Mouse (Mus musculus): ENCODE data around the gene Samd1. TPM values are rescaled to one million over a fixed set of nuclear protein-coding genes. Genes with fewer than 3 reads are reported as not detected.
A peak's percentile ranks its signal among the peaks of the same experiment; 100 is the strongest.

Gene Samd1
- polyA plus RNA-seq, 1 experiment from 2014 or later = 5.4 TPM

DNA sequence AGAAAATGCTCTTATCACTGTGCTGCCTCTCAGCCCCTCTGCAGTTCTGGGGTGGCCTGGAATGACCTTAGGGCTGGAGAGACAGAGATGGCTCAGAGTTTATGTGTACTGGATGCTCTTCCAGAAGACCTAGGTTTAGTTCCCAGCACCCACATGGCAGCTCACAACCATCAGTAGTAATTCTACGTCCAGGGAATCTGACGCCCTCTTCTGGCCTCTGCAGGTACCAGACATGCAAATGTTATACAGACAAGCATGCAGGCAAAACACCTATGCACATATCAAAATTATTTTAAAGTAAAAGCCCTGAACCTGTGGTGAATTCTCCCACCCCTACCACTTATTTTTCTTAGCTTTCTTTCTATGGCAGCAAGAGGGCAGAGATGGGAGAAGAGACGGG, 49.0 kb downstream of the Samd1 start:
- H3K27ac ChIP-seq (ENCODE audit: low read length) = no peak overlapping the region
- no peak for ATAC-seq
- peaks cover 35% of the 10 kb centered on the region for H3K27me3 ChIP-seq (ENCODE audit: control insufficient read depth, insufficient read depth, low read depth, low read length)
- H3K9ac ChIP-seq (ENCODE audit: low read depth, low read length) = no peak overlapping the region
- H3K36me3 ChIP-seq (ENCODE audit: control insufficient read depth, insufficient read depth, low read length) = no peaks in the 10 kb centered on the region
- H3K9me3 ChIP-seq (replicated peaks; ENCODE audit: control insufficient read depth, low read length, poor library complexity, severe bottlenecking) = no peaks in the 10 kb centered on the region
- peaks cover 6% of the 10 kb centered on the region; the same call in 1 of the 2 replicates for H3K4me1 ChIP-seq (ENCODE audit: control insufficient read depth, insufficient read depth, low read length)
- 80% methylated on average over 3 of the region's 3 CpGs for whole genome bisulfite sequencing
- no peak overlapping the region for H3K4me2 ChIP-seq (ENCODE audit: low read length)
- no peak overlapping the region for H3K4me3 ChIP-seq (ENCODE audit: low read depth, low read length)

GRCm38 (mm10) chr8:84048171-84048570, 50.7 kb downstream of the Samd1 start:
- H3K4me2 ChIP-seq (ENCODE audit: low read length) = no peak overlapping the region
- ATAC-seq = no peak
- no peak overlapping the region for H3K9ac ChIP-seq (ENCODE audit: low read depth, low read length)
- H3K27ac ChIP-seq (ENCODE audit: low read length) = no peak overlapping the region
- no peak overlapping the region for H3K4me3 ChIP-seq (ENCODE audit: low read depth, low read length)
- no peaks in the 10 kb centered on the region for H3K9me3 ChIP-seq (replicated peaks; ENCODE audit: control insufficient read depth, low read length, poor library complexity, severe bottlenecking)
- H3K36me3 ChIP-seq (ENCODE audit: control insufficient read depth, insufficient read depth, low read length) = no peaks in the 10 kb centered on the region
- peaks cover 3% of the 10 kb centered on the region; the same call in 1 of the 2 replicates for H3K4me1 ChIP-seq (ENCODE audit: control insufficient read depth, insufficient read depth, low read length)
- 84% methylated on average over 5 of the region's 5 CpGs for WGBS
- peaks cover 20% of the 10 kb centered on the region for H3K27me3 ChIP-seq (ENCODE audit: control insufficient read depth, insufficient read depth, low read depth, low read length)

MicroRNAs encoded within 50 kb of the gene (microRNA counts, 519-probe panel; counts per million panel counts)
- 386 counts per million, percentile 18 among the panel's probes with 10 or more counts for microRNA mmu-miR-1199

Small RNAs within 50 kb of the gene (microRNA-seq; reads per million reads assigned to microRNA genes)
- gene Mir1199 = 0.52 reads per million
- gene Mir8111 = 2.1 reads per million, percentile 6 among the genes with 10 or more reads in this experiment

Other genes starting within 250 kb of the Samd1 start
- gene Adgrl1, start 97.6 kb upstream of the Samd1 start, polyA plus RNA-seq (2015; fragmentation: Nextera tagmentation; extraction: Ambion mirVana) = 54.8 and 59.8 TPM in 2 replicates
- 0.58 and 0.69 TPM in 2 replicates for gene Gm10644, start 42.5 kb upstream of the Samd1 start, polyA plus RNA-seq (2015; fragmentation: Nextera tagmentation; extraction: Ambion mirVana)
- 6.1 and 6.7 TPM in 2 replicates for gene Asf1b, start 42.2 kb upstream of the Samd1 start, polyA plus RNA-seq (2015; fragmentation: Nextera tagmentation; extraction: Ambion mirVana)
- 225 and 231 TPM in 2 replicates for gene Prkaca, start 24.7 kb upstream of the Samd1 start, polyA plus RNA-seq (2015; fragmentation: Nextera tagmentation; extraction: Ambion mirVana)
- 1.1 and 1.3 TPM in 2 replicates for gene 1700067K01Rik, start 3.8 kb downstream of the Samd1 start, polyA plus RNA-seq (2015; fragmentation: Nextera tagmentation; extraction: Ambion mirVana)
- 0.28 and 0.30 TPM in 2 replicates for gene 2210011C24Rik, start 14.5 kb downstream of the Samd1 start, polyA plus RNA-seq (2015; fragmentation: Nextera tagmentation; extraction: Ambion mirVana)
- 2.8 and 4.7 TPM in 2 replicates for gene Palm3, start 23.8 kb downstream of the Samd1 start, polyA plus RNA-seq (2015; fragmentation: Nextera tagmentation; extraction: Ambion mirVana)
- gene Il27ra, start 44.9 kb downstream of the Samd1 start, polyA plus RNA-seq (2015; fragmentation: Nextera tagmentation; extraction: Ambion mirVana) = 0.26 and 0.47 TPM in 2 replicates
- 0.72 and 1.9 TPM in 2 replicates for gene Rln3, start 47.3 kb downstream of the Samd1 start, polyA plus RNA-seq (2015; fragmentation: Nextera tagmentation; extraction: Ambion mirVana)
- 1.2 and 1.5 TPM in 2 replicates for gene Gm10643, start 67.5 kb downstream of the Samd1 start, polyA plus RNA-seq (2015; fragmentation: Nextera tagmentation; extraction: Ambion mirVana)
- gene Rfx1, start 69.2 kb downstream of the Samd1 start, polyA plus RNA-seq (2015; fragmentation: Nextera tagmentation; extraction: Ambion mirVana) = 11.3 and 11.7 TPM in 2 replicates
- 20.6 and 24.7 TPM in 2 replicates for gene Dcaf15, start 107.1 kb downstream of the Samd1 start, polyA plus RNA-seq (2015; fragmentation: Nextera tagmentation; extraction: Ambion mirVana)
- gene Podnl1, start 128.3 kb downstream of the Samd1 start, polyA plus RNA-seq (2015; fragmentation: Nextera tagmentation; extraction: Ambion mirVana) = 0.53 and 0.70 TPM in 2 replicates
- gene Cc2d1a, start 150.3 kb downstream of the Samd1 start, polyA plus RNA-seq (2015; fragmentation: Nextera tagmentation; extraction: Ambion mirVana) = 55.7 and 64.8 TPM in 2 replicates
- 2.1 and 2.5 TPM in 2 replicates for gene 4930432K21Rik, start 150.4 kb downstream of the Samd1 start, polyA plus RNA-seq (2015; fragmentation: Nextera tagmentation; extraction: Ambion mirVana)
- gene Nanos3, start 187.5 kb downstream of the Samd1 start, polyA plus RNA-seq (2015; fragmentation: Nextera tagmentation; extraction: Ambion mirVana) = 6.6 and 7.1 TPM in 2 replicates
- 22.4 and 26.4 TPM in 2 replicates for gene Zswim4, start 239.4 kb downstream of the Samd1 start, polyA plus RNA-seq (2015; fragmentation: Nextera tagmentation; extraction: Ambion mirVana)

Measured in midbrain, embryonic 16.5 days (tissue).